Comparison of ENCODE assay signal across 10 mouse cellular contexts in the genomic region with DNA sequence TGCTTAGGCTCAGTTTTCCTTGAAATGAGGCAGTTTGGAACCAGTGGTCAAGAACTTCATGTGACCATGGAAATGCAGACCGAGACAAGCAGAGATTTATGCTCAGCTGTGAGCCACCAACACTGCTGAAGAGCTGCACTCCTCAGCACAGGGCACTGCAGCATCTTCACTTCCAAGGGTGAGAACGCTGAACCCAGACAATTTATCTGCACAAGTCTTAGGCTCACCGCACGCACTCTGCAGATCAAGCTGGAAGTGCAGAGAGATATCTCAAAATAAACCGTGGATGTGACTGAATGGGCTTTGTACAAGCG.
DNase-seq lines count a peak whose midpoint lies in the region; ATAC-seq and TF ChIP-seq lines count a peak whose summit lies in the region.
"Had no signal": no experiment of that assay in that cellular context is flagged by ENCODE, and none has a peak within 500 bp of the region (broad histone marks: within the 10 kb centered on the region; RNA-seq: fewer than 3 reads in every experiment).

No protein-coding gene starts in this region.

- no peak for TF ChIP-seq POLR2A in heart, adult 2 months (IDR thresholded peaks at IDR 0.05; ENCODE audit: insufficient read depth, low read depth, low read length)

- H3K9me3 ChIP-seq in intestine, embryonic 15.5 days = no peaks in the 10 kb centered on the region
- no peaks in the 10 kb centered on the region for H3K9me3 ChIP-seq in intestine, postnatal 0 days (ENCODE audit: control insufficient read depth)
- no peaks in the 10 kb centered on the region for H3K9me3 ChIP-seq in lung, postnatal 0 days (ENCODE audit: low read length)
- no peaks in the 10 kb centered on the region for H3K9me3 ChIP-seq in stomach, embryonic 15.5 days
- H3K9me3 ChIP-seq: midbrain, embryonic 15.5 days had no signal

- H3K27ac ChIP-seq in heart, adult 2 months = peak overlapping the region; percentile 19
- H3K27ac ChIP-seq in intestine, embryonic 15.5 days = no peak overlapping the region
- H3K27ac ChIP-seq in intestine, postnatal 0 days (ENCODE audit: low read depth, low read length) = no peak overlapping the region
- peak overlapping the region; percentile 66 for H3K27ac ChIP-seq in lung, postnatal 0 days (ENCODE audit: low read length)
- H3K27ac ChIP-seq in stomach, embryonic 15.5 days = peak overlapping the region; percentile 35; the same call in 1 of the 2 replicates

- peaks cover 6% of the 10 kb centered on the region for H3K79me2 ChIP-seq in heart, adult 2 months (replicated peaks; ENCODE audit: control insufficient read depth, insufficient read depth, low read length)

- peak overlapping the region; percentile 33 for H3K4me2 ChIP-seq in intestine, embryonic 15.5 days (replicated peaks)
- no peak overlapping the region; the same call in 1 of the 2 replicates for H3K4me2 ChIP-seq in intestine, postnatal 0 days (replicated peaks; ENCODE audit: low read depth)
- H3K4me2 ChIP-seq in lung, postnatal 0 days (replicated peaks; ENCODE audit: low read depth, low read length) = peak overlapping the region; percentile 22; the same call in 1 of the 2 replicates
- H3K4me2 ChIP-seq in stomach, embryonic 15.5 days = peak overlapping the region; percentile 33; the same call in 1 of the 2 replicates
- H3K4me2 ChIP-seq: midbrain, embryonic 15.5 days had no signal

- no peak overlapping the region for H3K9ac ChIP-seq in heart, adult 2 months (ENCODE audit: low read depth, low read length)
- no peak overlapping the region for H3K9ac ChIP-seq in intestine, embryonic 15.5 days
- no peak overlapping the region for H3K9ac ChIP-seq in intestine, postnatal 0 days (ENCODE audit: low read depth, low read length)
- no peak overlapping the region for H3K9ac ChIP-seq in lung, postnatal 0 days (replicated peaks; ENCODE audit: low read depth)
- H3K9ac ChIP-seq in stomach, embryonic 15.5 days = no peak overlapping the region
- H3K9ac ChIP-seq: midbrain, embryonic 15.5 days had no signal

- no peak for DNase-seq in heart, adult 2 months
- DNase-seq in heart, adult 8-10 months (ENCODE audit: low spot score) = no peak
- DNase-seq in lung, postnatal 0 days (ENCODE audit: low spot score) = no peak
- DNase-seq in lung, postnatal 10 days = no peak
- no peak for DNase-seq in Muller cell, postnatal 12 days (ENCODE audit: inconsistent ontology term)
- DNase-seq: cerebellum, postnatal 36 days had no signal

- TF ChIP-seq CTCF in heart, adult 2 months (IDR thresholded peaks at IDR 0.05) = no peak
- TF ChIP-seq CTCF in intestine, postnatal 0 days (IDR thresholded peaks at IDR 0.05; ENCODE audit: low read depth) = no peak
- no peak for TF ChIP-seq CTCF in lung, postnatal 0 days (IDR thresholded peaks at IDR 0.05)

- H3K36me3 ChIP-seq in heart, adult 2 months (ENCODE audit: control insufficient read depth, insufficient read depth, low read length) = peaks cover 2% of the 10 kb centered on the region; the same call in 1 of the 2 replicates
- no peaks in the 10 kb centered on the region for H3K36me3 ChIP-seq in intestine, embryonic 15.5 days
- no peaks in the 10 kb centered on the region for H3K36me3 ChIP-seq in intestine, postnatal 0 days (ENCODE audit: control insufficient read depth, insufficient read depth)
- H3K36me3 ChIP-seq in lung, postnatal 0 days (ENCODE audit: insufficient read depth, low read length) = no peaks in the 10 kb centered on the region
- no peaks in the 10 kb centered on the region for H3K36me3 ChIP-seq in stomach, embryonic 15.5 days
- H3K36me3 ChIP-seq: midbrain, embryonic 15.5 days had no signal

- no peak for TF ChIP-seq EP300 in heart, adult 2 months (IDR thresholded peaks at IDR 0.05; ENCODE audit: insufficient read depth, low read depth, low read length)
- no peak for TF ChIP-seq EP300 in lung, postnatal 0 days (IDR thresholded peaks at IDR 0.05)

- no peak; the same call in 1 of the 2 replicates for ATAC-seq in intestine, embryonic 15.5 days
- ATAC-seq in intestine, postnatal 0 days = no peak
- peak; percentile 3; the same call in 1 of the 2 replicates for ATAC-seq in lung, postnatal 0 days
- no peak for ATAC-seq in stomach, embryonic 15.5 days (ENCODE audit: insufficient read depth, low FRiP score, low read depth)

- H3K4me1 ChIP-seq in heart, adult 2 months (ENCODE audit: control insufficient read depth, insufficient read depth, low read length) = peaks cover 14% of the 10 kb centered on the region
- peaks cover 11% of the 10 kb centered on the region for H3K4me1 ChIP-seq in intestine, embryonic 15.5 days (replicated peaks)
- 0 out of 2 replicates have a peak, but pooled peaks cover 7% of the 10 kb centered on the region for H3K4me1 ChIP-seq in intestine, postnatal 0 days (replicated peaks; ENCODE audit: control insufficient read depth, insufficient read depth, low read length)
- peaks cover 25% of the 10 kb centered on the region for H3K4me1 ChIP-seq in lung, postnatal 0 days (ENCODE audit: insufficient read depth, low read depth, low read length)
- peaks cover 14% of the 10 kb centered on the region for H3K4me1 ChIP-seq in stomach, embryonic 15.5 days

- WGBS in heart, adult 2 months = 22% methylated on average over 6 of the region's 6 CpGs
- whole genome bisulfite sequencing in intestine, embryonic 15.5 days = 33% methylated on average over 6 of the region's 6 CpGs
- 39% methylated on average over 6 of the region's 6 CpGs for WGBS in intestine, postnatal 0 days
- 26% methylated on average over 6 of the region's 6 CpGs for WGBS in lung, postnatal 0 days
- WGBS in stomach, embryonic 15.5 days = 29% methylated on average over 6 of the region's 6 CpGs

- no peaks in the 10 kb centered on the region for H3K27me3 ChIP-seq in heart, adult 2 months (ENCODE audit: control insufficient read depth, insufficient read depth, low read length)
- no peaks in the 10 kb centered on the region for H3K27me3 ChIP-seq in intestine, embryonic 15.5 days (replicated peaks)
- H3K27me3 ChIP-seq in intestine, postnatal 0 days (replicated peaks; ENCODE audit: control insufficient read depth, insufficient read depth, low read length) = no peaks in the 10 kb centered on the region
- no peaks in the 10 kb centered on the region for H3K27me3 ChIP-seq in lung, postnatal 0 days (replicated peaks; ENCODE audit: insufficient read depth, low read length)
- no peaks in the 10 kb centered on the region for H3K27me3 ChIP-seq in stomach, embryonic 15.5 days (replicated peaks)
- H3K27me3 ChIP-seq: midbrain, embryonic 15.5 days had no signal

- H3K4me3 ChIP-seq in heart, adult 2 months = no peak overlapping the region
- H3K4me3 ChIP-seq in intestine, embryonic 15.5 days (replicated peaks) = no peak overlapping the region
- no peak overlapping the region for H3K4me3 ChIP-seq in intestine, postnatal 0 days (ENCODE audit: low read depth, low read length)
- H3K4me3 ChIP-seq in lung, postnatal 0 days (ENCODE audit: low read depth, low read length) = no peak overlapping the region
- H3K4me3 ChIP-seq in stomach, embryonic 15.5 days (replicated peaks) = no peak overlapping the region
- H3K4me3 ChIP-seq: midbrain, embryonic 15.5 days had no signal

- intact Hi-C loops in heart, adult 2 months (cut with DNase I) = no loop called here

Comparison
In these comparisons a context has a peak if more than half of its experiments do, and no peak if none do; other contexts are left out.
1. H3K27ac ChIP-seq: peak in heart, adult 2 months (single experiment), lung, postnatal 0 days (single experiment) and stomach, embryonic 15.5 days (single experiment); none in intestine, embryonic 15.5 days (single experiment) and intestine, postnatal 0 days (single experiment).